ENCODE assay signal across 10 mouse cellular contexts in genomic region chr11:108917422-108918324, GRCm38 (mm10). TPM values are rescaled to one million over a fixed set of nuclear protein-coding genes. Genes with fewer than 3 reads are reported as not detected.
DNase-seq lines count a peak whose midpoint lies in the region; ATAC-seq lines count a peak whose summit lies in the region.
"Had no signal": no experiment of that assay in that cellular context is flagged by ENCODE, and none has a peak within 500 bp of the region (broad histone marks: within the 10 kb centered on the region; RNA-seq: fewer than 3 reads in every experiment).

No protein-coding gene starts in this region.

- no peak overlapping the region for H3K4me3 ChIP-seq in embryonic facial prominence, embryonic 12.5 days
- H3K4me3 ChIP-seq in hindbrain, embryonic 14.5 days (replicated peaks; ENCODE audit: low read length): no peak overlapping the region
- H3K4me3 ChIP-seq in midbrain, embryonic 13.5 days (replicated peaks): peak overlapping the region; percentile 1; the same call in 1 of the 2 replicates
- H3K4me3 ChIP-seq: megakaryocyte, embryonic 14.5 days had no signal

- H3K9ac ChIP-seq in embryonic facial prominence, embryonic 12.5 days: no peak overlapping the region
- H3K9ac ChIP-seq in hindbrain, embryonic 14.5 days: no peak overlapping the region
- no peak overlapping the region for H3K9ac ChIP-seq in midbrain, embryonic 13.5 days (replicated peaks)

- ATAC-seq in embryonic facial prominence, embryonic 12.5 days (ENCODE audit: insufficient number of reproducible peaks, insufficient read depth, low FRiP score, low TSS enrichment): no peak
- ATAC-seq in hindbrain, embryonic 14.5 days (ENCODE audit: low FRiP score): no peak
- ATAC-seq in midbrain, embryonic 13.5 days: no peak
- no peak for ATAC-seq in megakaryocyte-erythroid progenitor cell, adult 5-6 weeks (replicated peaks; ENCODE audit: low FRiP score, low TSS enrichment, poor library complexity, severe bottlenecking)

- H3K4me2 ChIP-seq in embryonic facial prominence, embryonic 12.5 days (replicated peaks): peak overlapping the region; percentile 26
- peak overlapping the region; percentile 36 for H3K4me2 ChIP-seq in hindbrain, embryonic 14.5 days (replicated peaks)
- peak overlapping the region; percentile 49 for H3K4me2 ChIP-seq in midbrain, embryonic 13.5 days (replicated peaks)

- no peaks in the 10 kb centered on the region for H3K9me3 ChIP-seq in embryonic facial prominence, embryonic 12.5 days
- no peaks in the 10 kb centered on the region for H3K9me3 ChIP-seq in hindbrain, embryonic 14.5 days (ENCODE audit: control insufficient read depth, low read length)
- H3K9me3 ChIP-seq in midbrain, embryonic 13.5 days: peaks cover 6% of the 10 kb centered on the region; the same call in 1 of the 2 replicates

- peak; percentile 53 for DNase-seq in layer of hippocampus, adult 9-11 months
- DNase-seq in layer of hippocampus, adult 9-10 months (ENCODE audit: low spot score): no peak
- DNase-seq in hindbrain, embryonic 14.5 days (ENCODE audit: low spot score): peak; percentile 59
- DNase-seq in urinary bladder, adult 18-20 months (ENCODE audit: low spot score in 2 of 2): no peak
- no peak for DNase-seq in left cerebral cortex, adult 11 months (ENCODE audit: low spot score)

- 8% methylated on average over 12 of the region's 12 CpGs for WGBS in embryonic facial prominence, embryonic 12.5 days
- 4% methylated on average over 12 of the region's 12 CpGs for WGBS in hindbrain, embryonic 14.5 days
- 2% methylated on average over 12 of the region's 12 CpGs for WGBS in midbrain, embryonic 13.5 days

- H3K36me3 ChIP-seq in embryonic facial prominence, embryonic 12.5 days: no peaks in the 10 kb centered on the region
- H3K36me3 ChIP-seq in hindbrain, embryonic 14.5 days (replicated peaks; ENCODE audit: control insufficient read depth, insufficient read depth): no peaks in the 10 kb centered on the region
- H3K36me3 ChIP-seq in midbrain, embryonic 13.5 days: no peaks in the 10 kb centered on the region

- H3K27ac ChIP-seq in embryonic facial prominence, embryonic 12.5 days: peak overlapping the region; percentile 25; the same call in 1 of the 2 replicates
- peak overlapping the region; percentile 65; the same call in 1 of the 2 replicates for H3K27ac ChIP-seq in hindbrain, embryonic 14.5 days
- H3K27ac ChIP-seq in midbrain, embryonic 13.5 days: peak overlapping the region; percentile 77

- peaks cover 19% of the 10 kb centered on the region for H3K4me1 ChIP-seq in embryonic facial prominence, embryonic 12.5 days
- peaks cover 19% of the 10 kb centered on the region for H3K4me1 ChIP-seq in hindbrain, embryonic 14.5 days (replicated peaks; ENCODE audit: control insufficient read depth, insufficient read depth, low read length)
- peaks cover 35% of the 10 kb centered on the region for H3K4me1 ChIP-seq in midbrain, embryonic 13.5 days (replicated peaks)

- no peaks in the 10 kb centered on the region for H3K27me3 ChIP-seq in embryonic facial prominence, embryonic 12.5 days
- H3K27me3 ChIP-seq in hindbrain, embryonic 14.5 days (ENCODE audit: control insufficient read depth, insufficient read depth, low read length): no peaks in the 10 kb centered on the region
- 0 out of 2 replicates have a peak, but pooled peaks cover 4% of the 10 kb centered on the region for H3K27me3 ChIP-seq in midbrain, embryonic 13.5 days

RNA-seq across cellular contexts. Expression of gene Axin2, which starts 2.5 kb away (rescaled TPM):
- 15.1 and 17.5 TPM in 2 replicates for polyA plus RNA-seq in embryonic facial prominence, embryonic 12.5 days (2016; fragmentation: Nextera tagmentation; extraction: Ambion mirVana)
- polyA plus RNA-seq in hindbrain, embryonic 14.5 days (2014; fragmentation: Nextera tagmentation; extraction: Ambion mirVana): 9.0 and 11.7 TPM in 2 replicates
- polyA plus RNA-seq in midbrain, embryonic 13.5 days (2015; fragmentation: Nextera tagmentation; extraction: Ambion mirVana): 15.4 and 17.2 TPM in 2 replicates
- 1.3 and 5.7 TPM in 2 replicates for total RNA-seq in megakaryocyte-erythroid progenitor cell, adult 5-6 weeks (2014; fragmentation: Nextera tagmentation)
- total RNA-seq in megakaryocyte-erythroid progenitor cell, adult 5-6 weeks (2017): 0.38 and 2.0 TPM in 2 replicates
- total RNA-seq: MEL had no signal

Comparison
In these comparisons a context has a peak if more than half of its experiments do, and no peak if none do; other contexts are left out.
1. DNase-seq: peak in layer of hippocampus, adult 9-11 months (single experiment) and hindbrain, embryonic 14.5 days (single experiment); none in layer of hippocampus, adult 9-10 months (single experiment), urinary bladder, adult 18-20 months (0 of 2) and left cerebral cortex, adult 11 months (single experiment).
2. H3K27ac ChIP-seq: peak in every context shown above with its lines; median percentile 77 in midbrain, embryonic 13.5 days; 65 in hindbrain, embryonic 14.5 days; 25 in embryonic facial prominence, embryonic 12.5 days.
3. Peak in every context shown above with its lines, with median percentiles within 50 percentile points of each other: H3K4me2 ChIP-seq.